Mouse (Mus musculus): ENCODE results near the gene 1600015I10Rik. TPM values are rescaled to one million over a fixed set of nuclear protein-coding genes. Genes with fewer than 3 reads are reported as not detected.
"Not testable (repeated sequence)": the region's sequence is repeated elsewhere in the genome, so short reads cannot be mapped to it uniquely, and the experiment has no call there.

The 1600015I10Rik gene
- polyA plus RNA-seq, 1 experiment from 2014 or later: not detected

- WGBS (ENCODE audit: insufficient replicate concordance): 34% methylated on average over 4 of the region's 4 CpGs
- TF ChIP-seq EP300 (IDR thresholded peaks at IDR 0.05; ENCODE audit: low read depth): no peak
- no peak for TF ChIP-seq CTCF (IDR thresholded peaks at IDR 0.05; ENCODE audit: low read depth)
- DNase-seq (peak; percentile 8), ATAC-seq (no peak)
- H3K4me2 ChIP-seq (ENCODE audit: low read depth, low read length): no peak overlapping the region
- no peak overlapping the region for H3K4me3 ChIP-seq (ENCODE audit: low read depth, low read length)
- no peaks in the 10 kb centered on the region for H3K4me1 ChIP-seq (ENCODE audit: insufficient read depth)
- no peak overlapping the region for H3K9ac ChIP-seq (replicated peaks)
- no peaks in the 10 kb centered on the region for H3K36me3 ChIP-seq (replicated peaks; ENCODE audit: insufficient read depth, low read length)
- H3K27ac ChIP-seq (ENCODE audit: low read depth): no peak overlapping the region
- H3K9me3 ChIP-seq (ENCODE audit: low read length): no peaks in the 10 kb centered on the region
- H3K27me3 ChIP-seq (ENCODE audit: insufficient read depth, low read length): no peaks in the 10 kb centered on the region
These were observed 27.1 kb downstream of the 1600015I10Rik start for GRCm38 (mm10) chr6:48956785-48957184.

- Histone ChIP-seq H3K9ac (replicated peaks) (no peak overlapping the region), H3K4me3 (ENCODE audit: low read depth, low read length) (no peak overlapping the region), H3K4me1 (ENCODE audit: insufficient read depth) (no peaks in the 10 kb centered on the region), H3K9me3 (ENCODE audit: low read length) (no peaks in the 10 kb centered on the region), H3K4me2 (ENCODE audit: low read depth, low read length) (no peak overlapping the region), H3K36me3 (replicated peaks; ENCODE audit: insufficient read depth, low read length) (no peaks in the 10 kb centered on the region), H3K27me3 (ENCODE audit: insufficient read depth, low read length) (no peaks in the 10 kb centered on the region), H3K27ac (ENCODE audit: low read depth) (no peak overlapping the region)
- ATAC-seq (no peak), DNase-seq (no peak)
- TF ChIP-seq CTCF (IDR thresholded peaks at IDR 0.05; ENCODE audit: low read depth) (peak; percentile 52), EP300 (IDR thresholded peaks at IDR 0.05; ENCODE audit: low read depth) (no peak)
- WGBS (ENCODE audit: insufficient replicate concordance): 44% methylated on average over 1 of the region's 1 CpGs
These were observed 28.4 kb downstream of the 1600015I10Rik start for GRCm38 (mm10) chr6:48958053-48958452.

- H3K27me3 ChIP-seq (ENCODE audit: insufficient read depth, low read length); ATAC-seq; H3K9me3 ChIP-seq (ENCODE audit: low read length); H3K27ac ChIP-seq (ENCODE audit: low read depth); H3K4me3 ChIP-seq (ENCODE audit: low read depth, low read length); H3K4me2 ChIP-seq (ENCODE audit: low read depth, low read length); H3K9ac ChIP-seq (replicated peaks); H3K4me1 ChIP-seq (ENCODE audit: insufficient read depth); H3K36me3 ChIP-seq (replicated peaks; ENCODE audit: insufficient read depth, low read length): not testable (repeated sequence)
- WGBS (ENCODE audit: insufficient replicate concordance): 39% methylated on average over 7 of the region's 7 CpGs
- DNase-seq: peak; percentile 9
- TF ChIP-seq CTCF (IDR thresholded peaks at IDR 0.05; ENCODE audit: low read depth): peak; percentile 36
These were observed 29.5 kb downstream of the 1600015I10Rik start for GRCm38 (mm10) chr6:48959151-48959550.

GRCm38 (mm10) chr6:48966696-48967095 is 37.0 kb downstream of the 1600015I10Rik start:
- DNase-seq; H3K9ac ChIP-seq (replicated peaks); H3K4me1 ChIP-seq (ENCODE audit: insufficient read depth); H3K36me3 ChIP-seq (replicated peaks; ENCODE audit: insufficient read depth, low read length); H3K4me3 ChIP-seq (ENCODE audit: low read depth, low read length); H3K9me3 ChIP-seq (ENCODE audit: low read length); H3K4me2 ChIP-seq (ENCODE audit: low read depth, low read length); ATAC-seq; H3K27ac ChIP-seq (ENCODE audit: low read depth); H3K27me3 ChIP-seq (ENCODE audit: insufficient read depth, low read length): not testable (repeated sequence)
- 73% methylated on average over 5 of the region's 5 CpGs for WGBS (ENCODE audit: insufficient replicate concordance)

GRCm38 (mm10) chr6:48967868-48968267 is 38.2 kb downstream of the 1600015I10Rik start:
- no peaks in the 10 kb centered on the region for H3K9me3 ChIP-seq (ENCODE audit: low read length)
- H3K27ac ChIP-seq (ENCODE audit: low read depth): no peak overlapping the region
- no peak overlapping the region for H3K4me3 ChIP-seq (ENCODE audit: low read depth, low read length)
- H3K27me3 ChIP-seq (ENCODE audit: insufficient read depth, low read length): no peaks in the 10 kb centered on the region
- DNase-seq (no peak), ATAC-seq (no peak)
- no peak overlapping the region for H3K9ac ChIP-seq (replicated peaks)
- TF ChIP-seq CTCF (IDR thresholded peaks at IDR 0.05; ENCODE audit: low read depth): no peak
- no peak for TF ChIP-seq EP300 (IDR thresholded peaks at IDR 0.05; ENCODE audit: low read depth)
- H3K4me1 ChIP-seq (ENCODE audit: insufficient read depth): no peaks in the 10 kb centered on the region
- no peak overlapping the region for H3K4me2 ChIP-seq (ENCODE audit: low read depth, low read length)
- H3K36me3 ChIP-seq (replicated peaks; ENCODE audit: insufficient read depth, low read length): no peaks in the 10 kb centered on the region

- H3K9ac ChIP-seq (replicated peaks): no peak within 1 kb of the TSS
- WGBS (ENCODE audit: insufficient replicate concordance): 77% methylated on average over 2 of the region's 2 CpGs
- DNase-seq: no peak
- H3K36me3 ChIP-seq (replicated peaks; ENCODE audit: insufficient read depth, low read length): no peaks in the 10 kb centered on the region
- H3K4me3 ChIP-seq (ENCODE audit: low read depth, low read length): no peak within 1 kb of the TSS
- H3K27ac ChIP-seq (ENCODE audit: low read depth): no peak within 1 kb of the TSS
- H3K4me2 ChIP-seq (ENCODE audit: low read depth, low read length): no peak within 1 kb of the TSS
- H3K4me1 ChIP-seq (ENCODE audit: insufficient read depth): no peaks in the 10 kb centered on the region
- H3K27me3 ChIP-seq (ENCODE audit: insufficient read depth, low read length): no peaks in the 10 kb centered on the region
- no peak for TF ChIP-seq CTCF (IDR thresholded peaks at IDR 0.05; ENCODE audit: low read depth)
- TF ChIP-seq EP300 (IDR thresholded peaks at IDR 0.05; ENCODE audit: low read depth): no peak
- ATAC-seq: no peak
- H3K9me3 ChIP-seq (ENCODE audit: low read length): no peaks in the 10 kb centered on the region
These were observed 45.0 kb downstream of the 1600015I10Rik start, which contains the start of gene Doxl2 for GRCm38 (mm10) chr6:48974663-48975062. Gene Doxl2 (plus strand): TSS chr6:48974963.

- Histone ChIP-seq H3K9ac (replicated peaks) (no peak overlapping the region), H3K27me3 (ENCODE audit: insufficient read depth, low read length) (no peaks in the 10 kb centered on the region), H3K27ac (ENCODE audit: low read depth) (no peak overlapping the region), H3K4me1 (ENCODE audit: insufficient read depth) (no peaks in the 10 kb centered on the region), H3K36me3 (replicated peaks; ENCODE audit: insufficient read depth, low read length) (no peaks in the 10 kb centered on the region), H3K4me3 (ENCODE audit: low read depth, low read length) (no peak overlapping the region), H3K4me2 (ENCODE audit: low read depth, low read length) (no peak overlapping the region), H3K9me3 (ENCODE audit: low read length) (no peaks in the 10 kb centered on the region)
- no peak for ATAC-seq
- TF ChIP-seq CTCF (IDR thresholded peaks at IDR 0.05; ENCODE audit: low read depth) (no peak), EP300 (IDR thresholded peaks at IDR 0.05; ENCODE audit: low read depth) (no peak)
- 45% methylated on average over 1 of the region's 1 CpGs for WGBS (ENCODE audit: insufficient replicate concordance)
- DNase-seq: no peak
These were observed 49.9 kb downstream of the 1600015I10Rik start for GRCm38 (mm10) chr6:48979616-48980015.

Measured in liver, postnatal 0 days (tissue).